Mouse (Mus musculus): ENCODE measurements around the gene Sptlc3.

GRCm38 (mm10) chr2:139608810-139609209 lies 115.1 kb downstream of the Sptlc3 start:
- TF ChIP-seq CTCF (IDR thresholded peaks at IDR 0.05; ENCODE audit: extremely low read depth, insufficient read length, insufficient replicate concordance, low read depth, low read length) (no peak), POLR2A (IDR thresholded peaks at IDR 0.05; ENCODE audit: low read depth, low read length) (no peak)

All from small intestine, adult 2 months (tissue).